Mouse (Mus musculus) left cerebral cortex, adult 11 months (tissue): ENCODE results near the gene Gm20388.

ENCODE experiments used
- DNase-seq: peaks from one replicate; pipeline ENCODE4 v3.0.0; 2022; ENCODE audit warnings: low spot score

The Gm20388 gene

DNA sequence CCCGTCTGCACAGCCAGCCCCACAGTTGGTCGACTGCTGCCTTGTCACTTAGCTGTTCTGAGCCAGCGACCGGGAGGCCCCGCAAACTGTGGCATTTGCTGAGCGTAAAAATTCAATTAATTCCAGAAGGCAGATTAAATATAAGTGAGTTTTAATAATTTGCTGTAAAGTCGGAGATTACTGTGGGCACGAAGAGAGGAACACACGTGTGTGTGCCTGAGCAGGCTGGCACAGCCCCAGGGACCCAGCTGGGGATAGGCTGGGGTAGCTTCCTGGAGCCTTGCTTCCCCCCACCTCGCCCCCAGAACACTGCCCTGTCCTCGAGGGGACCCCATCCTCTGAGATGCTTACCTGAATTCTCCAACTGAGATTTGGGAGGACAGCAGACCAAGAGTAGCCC lies 601.7 kb downstream of the Gm20388 start:
- no peak for DNase-seq

DNA sequence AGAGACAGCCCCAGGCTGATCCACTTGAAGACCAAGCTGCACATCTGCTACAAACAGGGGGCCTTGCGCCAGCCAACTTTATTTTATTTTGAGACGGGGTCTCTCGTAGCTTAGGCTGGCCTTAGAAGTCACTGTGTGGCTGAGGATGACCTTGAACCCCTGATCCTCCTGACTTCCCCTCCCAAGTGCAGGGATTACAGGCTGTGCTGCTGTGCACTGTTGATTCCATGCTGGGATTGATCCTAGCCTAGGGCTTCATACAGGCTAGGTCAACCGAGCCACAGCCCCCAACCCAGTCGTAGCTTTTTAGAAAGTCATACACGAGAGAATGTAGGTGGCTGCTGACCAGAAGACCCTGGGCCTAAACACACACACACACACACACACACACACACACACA lies 602.5 kb downstream of the Gm20388 start:
- DNase-seq, result no peak

DNA sequence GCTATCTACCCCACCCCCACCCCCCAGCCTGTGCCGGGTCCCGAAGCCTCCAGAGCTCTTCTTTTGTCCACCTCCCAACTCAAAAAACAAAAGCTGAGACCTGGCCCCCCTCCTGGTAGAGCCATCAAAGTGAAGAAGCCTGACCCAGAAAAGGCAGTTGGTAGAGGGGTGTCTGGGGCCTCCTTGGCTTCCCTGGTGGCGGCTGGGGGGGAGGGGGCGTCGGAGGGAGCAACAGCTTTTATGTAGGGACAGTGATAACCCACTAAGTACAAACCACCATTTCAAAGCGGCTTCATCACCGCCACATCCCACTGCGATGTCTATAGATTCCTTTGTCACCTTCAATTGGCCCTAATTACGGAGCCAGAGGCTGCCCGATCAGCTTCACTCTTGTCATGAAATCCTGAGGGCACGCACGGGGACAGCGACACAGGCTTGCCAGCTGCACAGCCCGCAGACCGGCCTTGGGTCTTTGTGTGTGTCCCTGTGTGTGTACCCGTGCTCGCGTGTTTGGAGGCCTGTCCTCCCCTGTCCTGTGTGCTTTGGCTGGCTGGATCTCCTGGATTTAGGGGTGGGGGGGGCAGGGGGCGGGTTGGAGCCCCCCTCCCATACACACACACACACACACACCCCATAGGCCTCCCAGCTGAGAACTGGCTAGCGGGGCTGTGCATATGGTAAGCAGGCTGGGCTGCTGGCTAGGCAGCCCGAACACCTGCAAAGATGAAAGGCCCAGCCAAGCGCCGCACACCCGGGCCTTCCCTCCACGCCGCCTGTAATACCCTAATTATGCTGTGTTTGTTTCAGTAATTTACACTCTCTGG lies 603.2 kb downstream of the Gm20388 start:
- DNase-seq, result no peak

DNA sequence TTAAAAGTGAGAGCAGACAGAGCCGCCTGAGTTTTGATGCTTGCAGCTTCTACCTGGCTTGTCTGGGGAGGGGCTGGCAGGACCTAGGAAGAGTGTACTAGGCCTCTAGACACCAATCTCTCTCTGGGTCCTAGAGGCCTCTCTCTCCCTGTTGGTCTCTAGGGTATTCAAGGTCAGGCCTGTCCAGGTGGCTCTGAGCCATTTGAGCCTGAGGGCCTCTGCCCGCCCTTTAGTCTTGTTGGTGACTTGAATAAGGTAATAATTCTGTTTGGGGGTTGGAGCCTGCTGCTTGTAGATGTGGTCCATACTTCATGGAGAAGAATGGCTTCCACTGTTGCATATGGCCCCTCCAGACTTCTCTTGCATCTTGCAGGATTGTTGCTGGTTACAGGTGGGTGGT lies 604.6 kb downstream of the Gm20388 start:
- no peak for DNase-seq

DNA sequence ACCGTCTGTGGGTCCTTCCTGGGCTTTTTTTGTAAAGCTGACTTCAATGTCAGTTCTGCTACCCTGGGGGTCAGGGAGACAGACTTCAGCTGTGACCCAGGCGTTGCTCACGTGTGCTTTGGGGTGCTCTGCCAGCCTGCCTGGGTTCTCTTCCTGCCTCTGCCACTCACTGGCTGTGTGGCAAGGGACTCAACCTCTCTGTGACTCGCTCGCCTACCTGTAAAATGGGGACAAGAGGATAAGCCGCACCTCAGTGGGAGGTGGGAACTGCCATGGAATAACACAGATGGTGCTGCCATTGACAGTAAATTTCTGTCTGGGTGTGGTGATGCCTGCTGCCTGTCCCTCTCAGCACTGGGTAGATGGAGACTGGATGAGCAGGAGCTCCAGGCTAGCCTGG lies 605.0 kb downstream of the Gm20388 start:
- no peak for DNase-seq

DNA sequence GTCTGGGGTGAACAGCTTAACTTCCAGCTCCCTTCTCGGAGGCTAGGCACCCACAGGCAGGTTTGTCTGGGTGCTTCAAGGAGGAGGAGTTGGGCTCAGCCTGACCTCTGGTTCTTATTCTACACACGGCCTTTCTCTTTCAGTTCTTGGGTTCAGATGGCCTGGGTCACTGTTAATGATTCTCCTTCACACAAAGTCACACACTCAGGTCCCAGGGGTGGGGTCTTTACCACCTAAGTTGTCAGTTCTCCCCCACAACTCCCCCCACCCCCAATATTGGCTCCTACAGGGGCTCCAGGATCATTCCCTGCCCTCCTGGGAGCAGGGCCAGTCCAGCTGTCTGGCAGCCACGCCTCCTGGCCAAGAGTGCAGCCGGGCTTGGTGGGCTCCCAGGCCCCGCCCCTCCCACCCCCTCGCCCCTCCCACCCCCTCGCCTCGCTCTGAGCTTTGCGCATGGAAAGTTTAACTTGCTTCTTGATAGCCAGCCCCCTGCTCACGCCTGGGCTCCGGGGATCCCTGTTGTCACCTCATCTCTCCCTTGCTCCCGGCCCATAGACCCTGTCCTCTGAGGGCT lies 605.6 kb downstream of the Gm20388 start:
- DNase-seq, result no peak

DNA sequence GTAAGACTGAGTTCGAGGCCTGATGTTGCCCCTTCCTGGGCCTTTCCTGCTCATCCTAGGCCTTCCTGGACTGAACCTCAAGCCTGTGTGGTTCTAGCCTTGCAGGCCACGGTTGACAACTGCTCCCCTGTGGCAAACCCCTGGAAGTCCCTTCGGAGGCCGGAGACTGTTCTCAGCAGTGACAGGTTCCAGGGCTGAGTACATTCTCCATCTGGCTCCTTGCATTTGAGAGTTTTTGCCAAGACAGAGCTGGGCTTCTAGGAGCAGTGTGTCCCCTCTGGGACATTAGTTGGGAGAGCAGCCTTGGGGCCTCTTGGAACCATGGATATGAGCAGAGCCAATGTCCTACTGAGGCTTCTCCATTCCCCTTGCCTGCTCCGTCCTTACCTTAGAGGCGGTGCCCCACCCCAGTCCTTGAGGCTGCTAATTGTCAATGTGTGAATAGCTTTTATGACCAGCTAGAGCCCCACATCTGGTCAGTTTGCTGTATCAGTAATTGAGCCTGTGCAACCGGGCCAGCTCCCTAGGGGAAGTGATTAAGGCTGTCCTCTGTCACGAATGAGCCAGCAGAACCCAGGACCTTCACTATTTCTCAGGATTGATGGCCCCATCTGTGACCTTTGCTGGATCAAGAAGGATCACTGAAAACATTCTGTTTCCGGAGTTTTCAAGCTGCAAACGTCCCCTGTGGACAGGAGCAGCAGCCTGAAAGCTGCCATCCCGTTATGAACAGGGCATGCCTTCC lies 607.2 kb downstream of the Gm20388 start:
- DNase-seq, result no peak

DNA sequence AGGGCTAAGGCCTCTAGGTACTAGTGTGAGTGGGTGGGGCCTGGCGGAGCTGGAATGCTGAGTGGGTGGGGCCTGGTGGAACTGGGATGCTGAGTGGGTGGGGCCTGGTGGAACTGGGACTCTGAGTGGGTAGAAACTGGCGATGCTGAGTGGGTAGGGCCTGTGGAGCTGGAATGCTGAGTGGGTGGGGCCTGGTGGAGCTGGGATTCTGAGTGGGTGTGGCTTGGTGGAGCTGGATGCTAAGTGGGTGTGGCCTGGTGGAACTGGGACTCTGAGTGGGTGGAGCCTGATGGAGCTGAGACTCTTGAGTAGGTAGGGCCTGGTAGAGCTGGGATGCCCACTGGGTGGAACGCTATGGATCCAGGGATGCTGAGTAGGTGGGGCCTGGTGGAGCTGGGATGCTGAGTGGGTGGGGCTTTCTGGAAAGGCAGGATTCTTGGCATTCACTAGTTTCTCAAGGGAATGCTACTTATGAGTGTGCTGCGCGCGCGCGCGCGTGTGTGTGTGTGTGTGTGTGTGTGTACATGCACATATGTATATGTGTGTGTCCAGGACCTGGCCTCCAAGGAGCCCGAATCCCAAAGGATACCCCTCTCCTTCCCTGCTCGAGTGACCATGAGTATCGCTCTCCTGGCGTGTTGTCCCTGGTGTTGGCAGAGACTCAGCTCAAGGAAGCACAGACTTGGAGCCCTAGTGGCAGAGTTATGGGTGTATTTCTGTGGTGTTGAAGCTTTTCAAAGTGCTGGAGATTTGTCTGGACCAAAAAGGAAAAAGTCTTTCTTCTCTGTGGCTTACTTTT lies 608.3 kb downstream of the Gm20388 start:
- no peak for DNase-seq

DNA sequence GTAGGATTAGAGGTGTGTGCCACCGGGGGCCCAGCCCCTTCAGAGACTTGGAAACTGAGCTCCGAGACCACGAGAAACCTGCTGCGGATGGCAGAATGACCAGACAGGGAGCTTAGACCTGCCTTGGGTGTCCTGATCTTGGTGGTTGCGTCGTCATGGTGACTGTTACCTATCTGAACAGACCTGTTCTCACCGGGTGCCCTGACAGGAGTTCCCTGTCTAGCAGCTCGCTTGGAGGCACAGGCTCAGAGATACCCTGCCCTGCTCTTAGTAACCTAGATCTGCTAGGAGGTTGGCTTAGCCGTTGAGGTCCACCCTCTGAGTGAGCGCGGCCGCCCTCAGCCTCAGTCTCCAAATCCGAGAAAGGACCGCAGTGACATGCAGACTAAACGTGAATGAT lies 609.6 kb downstream of the Gm20388 start:
- DNase-seq, result no peak

DNA sequence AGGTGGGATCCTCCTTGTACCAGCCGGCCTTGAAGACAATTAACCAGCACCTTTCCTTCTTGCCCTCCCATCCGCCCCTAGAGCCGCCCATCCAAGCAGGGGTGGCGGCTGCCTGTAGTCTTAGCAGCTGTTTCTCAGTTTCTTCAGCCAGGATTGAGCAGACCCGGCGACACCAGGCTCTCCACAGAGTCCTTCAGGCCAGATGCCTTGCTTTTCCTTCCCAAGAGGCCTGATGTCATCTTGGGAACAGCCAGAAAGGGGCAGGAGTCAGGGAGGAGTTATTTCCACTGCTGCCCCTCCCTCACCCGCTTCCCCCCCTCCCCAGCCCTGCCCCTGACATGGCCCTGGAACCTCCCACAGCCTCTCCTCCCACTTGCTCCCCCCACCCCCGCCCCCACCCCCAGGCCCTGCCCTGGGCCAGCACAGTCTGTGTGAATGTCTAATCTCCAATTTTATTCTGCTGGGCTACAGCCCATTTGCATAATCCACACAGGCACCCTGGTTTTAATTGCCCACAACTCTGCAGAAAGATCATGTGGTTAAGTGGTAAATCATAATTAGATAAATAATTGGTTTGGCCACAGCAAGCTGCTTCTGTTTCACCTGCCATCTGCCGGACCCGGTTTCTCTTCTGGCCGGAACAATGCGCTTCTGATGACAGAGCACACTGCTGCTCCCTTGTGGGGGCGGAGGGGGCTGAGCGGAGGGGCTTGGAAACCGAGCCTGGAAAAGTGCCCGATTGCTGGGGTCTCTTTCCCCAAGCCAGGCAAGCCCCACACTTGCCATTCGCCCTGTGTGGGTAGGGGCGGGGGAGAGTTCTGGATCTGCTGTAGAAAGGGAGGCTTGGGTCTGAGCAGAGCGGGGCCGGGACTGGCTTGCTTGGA lies 610.3 kb downstream of the Gm20388 start:
- no peak for DNase-seq

DNA sequence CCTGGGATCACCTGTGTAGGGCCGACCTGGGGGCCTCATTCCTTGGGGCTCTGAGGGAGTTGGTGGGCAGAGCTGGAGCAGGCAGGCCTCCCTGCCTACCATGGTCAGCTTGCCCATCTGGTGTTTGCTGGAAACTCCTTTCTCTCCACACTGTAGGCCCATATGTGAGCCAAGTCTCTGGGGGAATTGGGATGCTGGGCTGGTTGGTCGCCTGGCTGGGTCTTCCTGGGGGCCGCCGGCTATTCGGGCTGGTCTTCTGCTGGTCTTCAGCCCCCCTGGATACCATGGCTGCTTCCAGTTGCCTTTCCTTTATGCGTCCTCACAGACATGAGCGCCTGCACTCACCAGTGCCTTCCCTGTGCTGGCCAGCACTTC lies 610.9 kb downstream of the Gm20388 start:
- no peak for DNase-seq

DNA sequence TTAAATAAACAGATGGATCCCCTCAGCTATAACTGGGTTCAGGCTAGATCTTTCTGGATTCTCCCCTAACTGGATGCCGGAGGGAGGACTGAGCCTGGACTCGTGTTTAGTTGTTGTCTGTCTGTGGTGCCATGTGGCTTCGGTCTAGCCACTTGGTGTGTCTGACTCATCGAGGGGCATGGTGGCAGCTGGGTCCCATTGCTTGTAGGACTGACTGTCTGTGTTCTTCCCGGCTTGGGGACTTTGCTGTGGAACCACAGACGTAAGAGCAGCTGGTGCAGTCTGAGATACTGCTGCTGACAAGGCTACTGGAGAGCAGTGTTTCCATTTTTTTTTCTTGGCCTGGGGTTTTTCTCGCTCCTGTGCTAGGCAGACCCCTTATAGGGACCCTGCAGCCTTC lies 613.0 kb downstream of the Gm20388 start:
- DNase-seq, result no peak

DNA sequence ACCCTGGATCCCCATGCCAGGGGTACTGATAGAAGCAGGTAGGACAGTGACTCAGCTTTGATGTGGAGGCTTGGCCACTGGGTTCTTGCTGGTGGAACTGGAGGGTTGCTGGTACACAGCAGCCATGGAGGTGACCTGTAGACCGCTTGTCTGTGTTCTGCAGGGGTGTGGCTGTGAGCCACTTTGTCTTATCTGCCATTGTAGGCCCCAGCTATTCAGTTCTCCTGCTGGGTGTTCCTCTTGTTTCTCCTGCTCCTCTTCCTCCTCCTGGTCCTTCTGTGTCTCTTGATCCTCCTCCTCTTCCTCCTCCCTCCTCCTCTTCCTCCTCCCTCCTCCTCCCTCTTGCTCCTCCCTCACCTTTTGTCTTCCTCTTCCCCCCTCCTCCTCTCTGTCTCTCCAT lies 614.5 kb downstream of the Gm20388 start:
- no peak for DNase-seq

DNA sequence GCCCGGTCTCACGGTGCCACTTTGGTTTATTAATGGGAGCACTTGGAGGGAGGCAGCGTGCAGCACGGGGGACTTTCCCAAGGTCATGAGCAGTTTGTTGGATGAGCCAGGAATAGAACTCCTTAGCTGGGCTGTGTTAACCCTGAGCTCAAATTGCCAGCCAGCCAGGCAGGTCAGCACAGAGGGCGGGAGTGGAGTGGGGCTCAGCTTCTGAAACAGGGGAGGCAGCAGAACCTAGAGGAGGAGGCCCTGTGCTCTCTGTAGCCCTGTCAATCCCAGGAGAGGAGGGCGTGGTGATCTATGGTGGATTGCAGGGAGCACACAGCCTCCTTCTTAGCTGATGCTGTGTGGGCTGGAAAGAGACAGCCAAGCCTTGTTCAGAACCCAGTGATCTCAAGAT lies 615.2 kb downstream of the Gm20388 start:
- no peak for DNase-seq

DNA sequence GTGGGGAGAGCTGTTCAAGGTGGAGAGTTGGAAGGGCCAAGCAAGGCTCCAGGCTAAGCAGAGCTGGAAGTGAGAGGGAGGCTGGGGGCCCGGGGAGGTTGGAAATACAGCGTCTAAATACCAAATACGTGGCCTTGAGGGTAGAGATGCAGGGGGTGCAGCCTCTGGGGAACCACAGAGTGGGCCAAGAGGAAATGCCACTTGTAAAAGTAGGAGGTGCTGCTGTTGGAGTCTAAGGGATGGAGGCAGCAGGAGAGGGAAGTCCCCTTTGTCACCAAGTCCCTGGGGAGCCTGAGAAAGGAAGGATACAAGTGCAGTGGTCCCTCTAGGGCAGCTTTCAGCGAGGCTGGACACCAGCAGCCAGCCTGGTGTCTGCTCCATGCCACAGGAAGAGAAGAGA lies 615.9 kb downstream of the Gm20388 start:
- DNase-seq, result no peak

DNA sequence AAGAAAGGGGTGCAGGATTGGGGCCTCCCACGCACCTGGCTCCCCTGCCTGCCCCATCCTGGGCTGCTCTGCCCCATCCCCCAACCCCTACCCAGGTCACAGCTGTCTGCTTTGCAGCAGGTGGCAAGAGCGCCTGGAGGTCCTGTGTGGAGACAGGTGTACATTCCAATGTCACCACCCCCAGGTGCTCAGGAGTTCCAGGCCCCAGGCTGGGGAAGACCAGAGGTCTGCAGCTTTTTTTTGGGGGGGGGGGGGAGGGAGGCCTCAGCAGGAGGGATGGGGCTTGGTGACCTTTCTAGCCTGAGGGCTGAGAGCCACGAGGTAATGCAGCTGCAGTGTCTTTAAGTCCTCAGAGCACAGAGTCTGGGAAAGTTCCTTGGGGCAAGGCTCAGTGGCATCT lies 617.7 kb downstream of the Gm20388 start:
- no peak for DNase-seq

DNA sequence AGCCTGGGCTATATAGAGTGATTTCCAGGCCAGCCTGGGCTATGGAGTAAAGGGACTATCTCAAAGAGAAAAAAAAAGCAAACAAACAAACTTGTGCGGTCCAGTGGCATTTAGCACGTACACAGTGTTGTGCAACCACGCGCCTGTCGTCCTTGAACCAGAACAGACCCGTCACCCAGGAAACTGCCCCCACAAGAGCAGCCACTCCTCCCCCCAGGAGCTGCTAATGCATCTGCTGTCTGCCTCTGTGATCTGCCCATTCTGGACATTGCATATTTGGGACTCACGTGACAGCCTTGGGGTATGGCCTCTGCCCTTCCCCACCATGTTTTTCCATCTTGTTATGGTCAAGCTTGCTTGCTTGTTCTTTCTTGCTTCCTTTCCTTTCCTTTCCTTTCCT lies 618.6 kb downstream of the Gm20388 start:
- no peak for DNase-seq

DNA sequence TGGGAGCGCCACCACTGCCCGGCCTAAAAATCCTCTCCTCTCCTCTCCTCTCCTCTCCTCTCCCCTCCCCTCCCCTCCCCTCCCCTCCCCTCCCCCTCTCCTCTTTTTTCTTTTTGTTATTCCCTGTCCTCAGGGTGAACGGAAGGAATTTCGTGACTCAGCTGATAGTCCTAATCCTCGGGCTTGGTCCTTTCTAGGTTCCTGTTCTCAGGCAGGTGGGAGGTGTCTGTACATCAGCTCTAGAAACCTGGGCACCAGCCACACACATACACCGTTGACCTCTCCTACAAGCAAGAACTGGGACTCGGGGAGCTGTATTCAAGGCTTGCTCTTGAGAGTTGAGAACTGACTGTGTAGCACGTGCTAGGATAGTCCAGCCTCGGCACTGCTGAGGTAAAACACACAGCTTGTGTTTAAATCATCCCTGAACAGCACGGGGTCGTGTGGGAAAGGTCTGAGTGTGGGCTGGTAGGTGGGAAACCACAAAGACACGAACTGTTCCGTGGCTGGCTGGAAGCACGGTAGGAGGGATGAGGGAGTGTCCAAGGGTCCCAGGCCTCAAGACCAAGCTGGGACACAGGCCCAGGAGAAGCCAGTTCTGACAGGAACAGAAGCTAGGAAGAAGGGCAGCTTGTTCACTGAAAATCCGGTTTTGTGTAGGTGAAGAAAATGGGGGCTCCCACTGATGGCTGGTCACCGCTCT lies 620.5 kb downstream of the Gm20388 start:
- no peak for DNase-seq

DNA sequence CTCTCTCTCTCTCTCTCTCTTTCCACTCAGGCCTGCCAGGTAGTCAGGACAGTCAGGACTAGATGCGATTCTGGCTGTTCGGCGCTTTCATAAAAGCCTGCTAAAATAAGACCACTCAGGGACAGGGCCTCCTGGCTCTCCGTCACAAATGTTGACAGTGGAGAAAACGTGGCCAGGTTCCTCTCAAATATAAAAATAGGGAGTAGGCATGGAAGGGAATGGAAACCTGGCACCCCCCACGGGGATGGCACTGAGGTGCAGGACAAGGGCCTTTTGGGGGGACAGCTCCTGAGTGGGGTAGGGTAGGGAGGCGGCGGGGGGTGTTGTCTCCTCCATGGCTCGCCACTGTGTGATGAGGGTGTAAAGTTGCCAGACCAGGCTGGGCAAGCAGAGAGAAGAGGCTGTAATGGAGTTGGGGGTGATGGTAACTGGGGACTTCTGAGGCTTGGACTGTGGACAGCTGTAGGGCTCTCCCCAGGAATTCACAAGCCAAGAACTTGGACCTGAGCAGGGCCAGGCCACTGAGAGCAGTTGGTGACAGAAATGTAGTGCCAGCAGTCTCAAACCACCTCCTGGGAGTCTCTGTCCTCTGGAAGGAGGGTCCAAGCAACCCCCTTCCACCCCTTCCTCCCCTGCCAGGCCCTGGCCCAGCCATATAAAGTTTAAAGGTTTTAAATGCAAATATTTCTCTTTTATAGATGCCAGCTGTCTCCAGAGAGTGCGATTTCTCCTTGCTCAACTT lies 621.3 kb downstream of the Gm20388 start:
- no peak for DNase-seq
